Mouse (Mus musculus): ENCODE measurements around the gene Htra1. TPM values are rescaled to one million over a fixed set of nuclear protein-coding genes. Genes with fewer than 3 reads are reported as not detected.

Htra1 gene
- total and polyA plus RNA-seq, 3 experiments, result not detected

DNA sequence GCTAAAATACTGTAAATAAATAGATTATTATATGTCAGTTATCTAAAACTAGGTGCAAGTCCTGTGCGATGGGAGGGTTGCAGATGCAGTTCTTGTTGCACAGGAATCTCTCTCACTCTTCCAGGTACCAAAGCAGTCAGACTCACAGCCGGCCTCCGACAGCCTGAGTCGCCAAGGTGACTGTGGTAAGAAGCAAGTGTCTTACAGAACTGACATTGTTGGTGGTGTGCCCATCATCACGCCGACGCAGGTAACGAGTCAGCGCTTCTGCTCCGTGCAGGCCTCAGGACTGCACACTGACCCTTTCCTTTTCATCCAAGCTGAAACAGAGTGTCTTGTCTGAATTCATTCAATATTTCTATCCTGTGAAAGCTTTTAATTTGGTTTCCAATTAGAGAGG lies 38.7 kb upstream of the Htra1 start:
- Histone ChIP-seq H3K4me3 (ENCODE audit: control insufficient read depth in 1 of 2, insufficient read depth in 1 of 2, low read depth in 2 of 2, low read length in 2 of 2) (no peak overlapping the region), H3K27ac (ENCODE audit: control insufficient read depth, low read depth, low read length) (no peak overlapping the region), H3K27me3 (ENCODE audit: control insufficient read depth in 1 of 2, insufficient read depth in 2 of 2, low read length in 2 of 2) (no peaks in the 10 kb centered on the region), H3K36me3 (ENCODE audit: control insufficient read depth in 1 of 2, insufficient read depth in 2 of 2, low read length in 2 of 2) (peaks cover 0 to 11% of the 10 kb centered on the region in 2 experiments; a peak in 2 of 4 replicates), H3K9ac (ENCODE audit: control insufficient read depth, low read depth, low read length, poor library complexity, severe bottlenecking) (no peak overlapping the region), H3K4me1 (ENCODE audit: control insufficient read depth in 1 of 2, insufficient read depth in 2 of 2, low read length in 2 of 2) (peaks cover 6 to 10% of the 10 kb centered on the region in 2 experiments), H3K79me2 (ENCODE audit: control insufficient read depth, insufficient read depth, low read length, poor library complexity) (no peaks in the 10 kb centered on the region; the same call in 1 of the 2 replicates), H3K9me3 (replicated peaks; ENCODE audit: insufficient read depth, low read length) (no peaks in the 10 kb centered on the region)
- no peak for DNase-seq (ENCODE audit: low read depth, low spot score)
- TF ChIP-seq MAFK (IDR thresholded peaks at IDR 0.05; ENCODE audit: borderline replicate concordance, low read depth, low read length) (no peak), POLR2AphosphoS5 (IDR thresholded peaks at IDR 0.05; ENCODE audit: borderline replicate concordance, low read depth, low read length) (no peak), GABPA (IDR thresholded peaks at IDR 0.05; ENCODE audit: low read depth, low read length) (no peak), MXI1 (IDR thresholded peaks at IDR 0.05; ENCODE audit: low read depth, low read length) (no peak), JUND (IDR thresholded peaks at IDR 0.05; ENCODE audit: low read depth, low read length) (no peak), UBTF (IDR thresholded peaks at IDR 0.05; ENCODE audit: borderline replicate concordance, insufficient read depth, low read depth, low read length) (no peak), ELF1 (IDR thresholded peaks at IDR 0.05; ENCODE audit: low read depth, low read length) (no peak), HCFC1 (IDR thresholded peaks at IDR 0.05; ENCODE audit: low read depth, low read length) (no peak), ZNF384 (IDR thresholded peaks at IDR 0.05; ENCODE audit: low read depth, low read length) (no peak), NRF1 (IDR thresholded peaks at IDR 0.05; ENCODE audit: insufficient read depth, low read depth, low read length, poor library complexity, severe bottlenecking) (no peak), ZC3H11A (IDR thresholded peaks at IDR 0.05; ENCODE audit: low read depth, low read length) (no peak), TBP (IDR thresholded peaks at IDR 0.05; ENCODE audit: low read depth, low read length) (no peak), NELFE (IDR thresholded peaks at IDR 0.05; ENCODE audit: low read depth, low read length) (no peak)

DNA sequence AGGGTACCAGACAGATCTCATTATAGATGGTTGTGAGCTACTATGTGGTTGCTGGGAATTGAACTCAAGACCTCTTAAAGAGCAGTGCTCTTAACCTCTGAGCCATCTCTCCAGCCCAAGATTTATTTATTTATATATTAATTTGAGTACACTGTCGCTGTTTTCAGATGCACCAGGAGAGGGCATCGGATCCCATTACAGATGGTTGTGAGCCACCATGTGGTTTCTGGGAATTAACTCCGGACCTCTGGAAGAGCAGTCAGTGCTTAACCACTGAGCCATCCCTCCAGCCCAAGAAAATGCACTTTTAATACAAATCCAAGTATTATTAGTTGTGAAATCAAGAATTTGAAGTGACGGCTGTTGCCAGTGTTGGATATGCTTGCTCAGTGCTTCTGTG lies 37.5 kb upstream of the Htra1 start:
- no peak for TF ChIP-seq UBTF (IDR thresholded peaks at IDR 0.05; ENCODE audit: borderline replicate concordance, insufficient read depth, low read depth, low read length)
- TF ChIP-seq RCOR1 (IDR thresholded peaks at IDR 0.05; ENCODE audit: low read depth, low read length), result no peak
- no peak for TF ChIP-seq NRF1 (IDR thresholded peaks at IDR 0.05; ENCODE audit: insufficient read depth, low read depth, low read length, poor library complexity, severe bottlenecking)
- TF ChIP-seq MAZ (IDR thresholded peaks at IDR 0.05; ENCODE audit: low read depth, low read length), result no peak
- TF ChIP-seq POLR2AphosphoS5 (IDR thresholded peaks at IDR 0.05; ENCODE audit: borderline replicate concordance, low read depth, low read length), result no peak
- peak; percentile 45 for TF ChIP-seq SMC3 (IDR thresholded peaks at IDR 0.05; ENCODE audit: low read depth, low read length)
- TF ChIP-seq MXI1 (IDR thresholded peaks at IDR 0.05; ENCODE audit: low read depth, low read length), result 0 out of 2 replicates have a peak, but pooled peaks have one; percentile 33
- TF ChIP-seq TCF12 (IDR thresholded peaks at IDR 0.05; ENCODE audit: low read depth, low read length), result no peak
- no peak for TF ChIP-seq CHD2 (IDR thresholded peaks at IDR 0.05; ENCODE audit: low read length)
- 0 out of 2 replicates have a peak, but pooled peaks have one; percentile 47 for TF ChIP-seq MYC (IDR thresholded peaks at IDR 0.05; ENCODE audit: low read depth, low read length)
- TF ChIP-seq CTCF (IDR thresholded peaks at IDR 0.05 in 2 of 3, conservative IDR thresholded peaks at IDR 0.05 in 1 of 3; ENCODE audit: control insufficient read depth in 1 of 3, insufficient read depth in 1 of 3, low read depth in 2 of 3, low read length in 3 of 3, poor library complexity in 1 of 3, severe bottlenecking in 1 of 3), result peak; percentile 17 to 51 (median 18); a peak in 2 of 6 replicates
- peak; percentile 17 for TF ChIP-seq RAD21 (IDR thresholded peaks at IDR 0.05; ENCODE audit: low read depth, low read length)
- no peak for TF ChIP-seq ELF1 (IDR thresholded peaks at IDR 0.05; ENCODE audit: low read depth, low read length)
- TF ChIP-seq EP300 (IDR thresholded peaks at IDR 0.05; ENCODE audit: low read depth in 1 of 2, low read length in 2 of 2), result no peak
- peak; percentile 28; the same call in 1 of the 2 replicates for TF ChIP-seq ZC3H11A (IDR thresholded peaks at IDR 0.05; ENCODE audit: low read depth, low read length)
- Histone ChIP-seq H3K4me1 (ENCODE audit: control insufficient read depth in 1 of 2, insufficient read depth in 2 of 2, low read length in 2 of 2) (peaks cover 12 to 14% of the 10 kb centered on the region in 2 experiments), H3K9ac (ENCODE audit: control insufficient read depth, low read depth, low read length, poor library complexity, severe bottlenecking) (no peak overlapping the region), H3K27me3 (ENCODE audit: control insufficient read depth in 1 of 2, insufficient read depth in 2 of 2, low read length in 2 of 2) (no peaks in the 10 kb centered on the region), H3K36me3 (ENCODE audit: control insufficient read depth in 1 of 2, insufficient read depth in 2 of 2, low read length in 2 of 2) (peaks cover 0 to 19% of the 10 kb centered on the region in 2 experiments; a peak in 2 of 4 replicates), H3K79me2 (ENCODE audit: control insufficient read depth, insufficient read depth, low read length, poor library complexity) (no peaks in the 10 kb centered on the region; the same call in 1 of the 2 replicates), H3K27ac (ENCODE audit: control insufficient read depth, low read depth, low read length) (no peak overlapping the region), H3K4me3 (ENCODE audit: control insufficient read depth in 1 of 2, insufficient read depth in 1 of 2, low read depth in 2 of 2, low read length in 2 of 2) (no peak overlapping the region), H3K9me3 (replicated peaks; ENCODE audit: insufficient read depth, low read length) (no peaks in the 10 kb centered on the region)
- peak; percentile 42 for DNase-seq (ENCODE audit: low read depth, low spot score)
